Mouse (Mus musculus): ENCODE measurements around the gene Mthfd2l. TPM values are rescaled to one million over a fixed set of nuclear protein-coding genes. Genes with fewer than 3 reads are reported as not detected.
A peak's percentile ranks its signal among the peaks of the same experiment; 100 is the strongest.

Mthfd2l gene
- polyA plus RNA-seq, 1 experiment from 2014 or later = 4.8 TPM

DNA sequence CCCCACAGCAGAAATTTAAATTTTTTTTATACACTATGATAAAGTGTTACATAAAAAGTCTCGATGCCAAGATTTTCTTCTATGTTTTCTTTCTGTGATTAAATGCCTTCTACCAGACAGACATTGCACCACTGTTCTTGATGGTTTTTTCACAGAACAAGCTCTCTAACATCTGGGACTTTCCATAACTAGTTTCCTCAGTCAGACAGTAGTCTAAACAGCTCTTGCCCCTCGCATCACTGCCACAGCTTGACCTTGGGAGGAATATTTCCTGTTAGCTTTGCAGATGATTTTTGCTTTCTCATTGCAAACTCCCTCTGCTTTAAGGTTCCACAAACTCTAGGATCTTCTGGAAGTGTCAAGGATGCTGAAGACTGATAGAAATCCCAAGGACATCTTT is 371 bp upstream of the Mthfd2l start:
- no peak overlapping the region for H3K27ac ChIP-seq (ENCODE audit: low read length)
- H3K4me2 ChIP-seq (ENCODE audit: low read depth, low read length) = peak overlapping the region; percentile 84
- H3K36me3 ChIP-seq (ENCODE audit: control insufficient read depth, insufficient read depth) = no peaks in the 10 kb centered on the region
- no peak for ATAC-seq (ENCODE audit: low read depth)
- H3K4me3 ChIP-seq (ENCODE audit: low read depth, low read length) = peak overlapping the region; percentile 75
- no peaks in the 10 kb centered on the region for H3K27me3 ChIP-seq (ENCODE audit: control insufficient read depth, insufficient read depth, low read depth, low read length)
- H3K9ac ChIP-seq (ENCODE audit: low read depth, low read length) = peak overlapping the region; percentile 80
- no peaks in the 10 kb centered on the region for H3K9me3 ChIP-seq (replicated peaks; ENCODE audit: control insufficient read depth, low read length)
- H3K4me1 ChIP-seq (ENCODE audit: control insufficient read depth, low read depth, low read length) = peaks cover 5% of the 10 kb centered on the region
- WGBS (ENCODE audit: insufficient replicate concordance) = 59% methylated on average over 2 of the region's 2 CpGs

DNA sequence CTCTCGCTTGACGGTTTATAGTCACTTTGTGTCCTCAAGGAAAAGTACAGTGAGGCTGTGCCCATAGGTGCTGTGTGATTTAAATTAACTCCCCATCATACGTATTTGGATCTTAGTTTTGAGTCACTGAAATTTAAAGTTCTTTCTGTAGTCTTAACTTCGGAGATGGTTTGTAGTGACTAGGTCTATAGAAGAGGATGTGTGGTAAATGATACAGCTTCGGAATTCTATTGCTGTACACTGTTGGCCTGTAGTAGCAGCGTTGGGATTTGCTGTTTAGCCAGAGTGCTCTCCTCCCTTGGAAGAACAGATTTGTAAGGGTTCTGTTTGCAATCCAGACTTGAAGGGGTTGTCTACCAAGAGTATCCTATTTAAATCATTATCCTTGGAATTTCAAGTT is 994 bp downstream of the Mthfd2l start:
- H3K4me2 ChIP-seq (ENCODE audit: low read depth, low read length) = peak overlapping the region; percentile 84
- H3K4me1 ChIP-seq (ENCODE audit: control insufficient read depth, low read depth, low read length) = peaks cover 5% of the 10 kb centered on the region
- no peaks in the 10 kb centered on the region for H3K9me3 ChIP-seq (replicated peaks; ENCODE audit: control insufficient read depth, low read length)
- no peak for ATAC-seq (ENCODE audit: low read depth)
- H3K27ac ChIP-seq (ENCODE audit: low read length) = no peak overlapping the region
- H3K9ac ChIP-seq (ENCODE audit: low read depth, low read length) = peak overlapping the region; percentile 80
- 21% methylated on average over 6 of the region's 6 CpGs for WGBS (ENCODE audit: insufficient replicate concordance)
- no peaks in the 10 kb centered on the region for H3K36me3 ChIP-seq (ENCODE audit: control insufficient read depth, insufficient read depth)
- H3K4me3 ChIP-seq (ENCODE audit: low read depth, low read length) = peak overlapping the region; percentile 75
- H3K27me3 ChIP-seq (ENCODE audit: control insufficient read depth, insufficient read depth, low read depth, low read length) = no peaks in the 10 kb centered on the region

GRCm38 (mm10) chr5:90936706-90937105 is 5.8 kb downstream of the Mthfd2l start:
- Histone ChIP-seq H3K4me2 (ENCODE audit: low read depth, low read length) (no peak overlapping the region), H3K9me3 (replicated peaks; ENCODE audit: control insufficient read depth, low read length) (no peaks in the 10 kb centered on the region), H3K4me1 (ENCODE audit: control insufficient read depth, low read depth, low read length) (no peaks in the 10 kb centered on the region), H3K27me3 (ENCODE audit: control insufficient read depth, insufficient read depth, low read depth, low read length) (no peaks in the 10 kb centered on the region), H3K36me3 (ENCODE audit: control insufficient read depth, insufficient read depth) (no peaks in the 10 kb centered on the region), H3K4me3 (ENCODE audit: low read depth, low read length) (no peak overlapping the region), H3K9ac (ENCODE audit: low read depth, low read length) (no peak overlapping the region), H3K27ac (ENCODE audit: low read length) (no peak overlapping the region)
- WGBS (ENCODE audit: insufficient replicate concordance) = 61% methylated on average over 2 of the region's 2 CpGs
- ATAC-seq (ENCODE audit: low read depth) = no peak

DNA sequence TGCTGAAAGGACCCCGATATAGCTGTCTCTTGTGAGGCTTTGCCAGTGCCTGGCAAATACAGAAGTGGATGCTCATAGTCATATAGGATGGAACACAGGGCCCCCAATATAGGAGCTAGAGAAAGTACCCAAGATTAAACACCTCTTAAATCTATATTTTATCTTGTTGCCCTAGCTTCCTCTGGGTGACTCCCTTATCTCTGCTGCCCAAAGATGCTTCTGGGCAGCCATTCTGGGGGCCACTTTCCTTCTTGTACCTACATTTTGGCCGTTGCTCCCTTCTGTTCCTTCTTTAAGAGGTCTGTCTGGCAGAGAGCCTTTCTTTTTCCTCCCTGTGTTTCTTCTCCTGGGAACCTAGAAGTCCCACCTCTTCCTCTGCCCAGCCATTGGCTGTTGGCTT is 14.5 kb downstream of the Mthfd2l start:
- no peak overlapping the region for H3K4me2 ChIP-seq (ENCODE audit: low read depth, low read length)

DNA sequence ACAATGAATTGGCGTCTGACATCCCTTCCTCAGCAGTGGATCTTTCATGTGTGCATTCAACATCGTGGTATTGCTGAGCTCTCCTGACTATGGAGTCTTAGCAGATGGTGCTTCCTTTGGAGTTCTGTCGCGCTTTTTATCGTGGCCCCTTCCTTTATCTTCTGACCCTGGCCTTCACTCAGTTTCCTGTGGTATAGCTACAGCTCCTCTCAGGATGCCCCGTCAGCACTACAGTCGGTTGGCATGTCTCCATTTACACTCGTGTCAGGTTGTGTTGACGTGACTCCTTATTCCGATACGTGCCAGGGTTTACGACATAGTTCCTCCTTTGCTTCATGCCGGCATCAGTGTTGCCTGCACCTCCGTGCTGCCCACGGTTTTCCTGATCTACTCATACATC is 18.6 kb downstream of the Mthfd2l start:
- Histone ChIP-seq H3K27me3 (ENCODE audit: control insufficient read depth, insufficient read depth, low read depth, low read length) (no peaks in the 10 kb centered on the region), H3K4me3 (ENCODE audit: low read depth, low read length) (no peak overlapping the region), H3K36me3 (ENCODE audit: control insufficient read depth, insufficient read depth) (no peaks in the 10 kb centered on the region), H3K27ac (ENCODE audit: low read length) (no peak overlapping the region), H3K9me3 (replicated peaks; ENCODE audit: control insufficient read depth, low read length) (no peaks in the 10 kb centered on the region), H3K9ac (ENCODE audit: low read depth, low read length) (no peak overlapping the region), H3K4me2 (ENCODE audit: low read depth, low read length) (no peak overlapping the region), H3K4me1 (ENCODE audit: control insufficient read depth, low read depth, low read length) (peaks cover 6% of the 10 kb centered on the region)
- WGBS (ENCODE audit: insufficient replicate concordance) = 18% methylated on average over 15 of the region's 15 CpGs
- no peak for ATAC-seq (ENCODE audit: low read depth)

More for the DNA sequence above, 14.5 kb downstream of the Mthfd2l start:
- no peak overlapping the region for H3K4me3 ChIP-seq (ENCODE audit: low read depth, low read length)
- H3K9me3 ChIP-seq (replicated peaks; ENCODE audit: control insufficient read depth, low read length) = no peaks in the 10 kb centered on the region
- H3K9ac ChIP-seq (ENCODE audit: low read depth, low read length) = no peak overlapping the region
- peaks cover 6% of the 10 kb centered on the region for H3K4me1 ChIP-seq (ENCODE audit: control insufficient read depth, low read depth, low read length)
- WGBS (ENCODE audit: insufficient replicate concordance) = 41% methylated on average over 2 of the region's 2 CpGs
- ATAC-seq (ENCODE audit: low read depth) = 0 out of 2 replicates have a peak, but pooled peaks have one; percentile 43
- no peaks in the 10 kb centered on the region for H3K27me3 ChIP-seq (ENCODE audit: control insufficient read depth, insufficient read depth, low read depth, low read length)
- H3K27ac ChIP-seq (ENCODE audit: low read length) = no peak overlapping the region
- no peaks in the 10 kb centered on the region for H3K36me3 ChIP-seq (ENCODE audit: control insufficient read depth, insufficient read depth)

GRCm38 (mm10) chr5:90951475-90951874 is 20.6 kb downstream of the Mthfd2l start:
- H3K27me3 ChIP-seq (ENCODE audit: control insufficient read depth, insufficient read depth, low read depth, low read length) = no peaks in the 10 kb centered on the region
- peaks cover 3% of the 10 kb centered on the region for H3K4me1 ChIP-seq (ENCODE audit: control insufficient read depth, low read depth, low read length)
- no peak overlapping the region for H3K4me2 ChIP-seq (ENCODE audit: low read depth, low read length)
- no peak overlapping the region for H3K4me3 ChIP-seq (ENCODE audit: low read depth, low read length)
- ATAC-seq (ENCODE audit: low read depth) = no peak
- no peaks in the 10 kb centered on the region for H3K9me3 ChIP-seq (replicated peaks; ENCODE audit: control insufficient read depth, low read length)
- H3K36me3 ChIP-seq (ENCODE audit: control insufficient read depth, insufficient read depth) = no peaks in the 10 kb centered on the region
- no peak overlapping the region for H3K9ac ChIP-seq (ENCODE audit: low read depth, low read length)
- WGBS (ENCODE audit: insufficient replicate concordance) = 25% methylated on average over 2 of the region's 2 CpGs
- no peak overlapping the region for H3K27ac ChIP-seq (ENCODE audit: low read length)

- no peaks in the 10 kb centered on the region for H3K27me3 ChIP-seq (ENCODE audit: control insufficient read depth, insufficient read depth, low read depth, low read length)
- ATAC-seq (ENCODE audit: low read depth) = no peak
- H3K4me1 ChIP-seq (ENCODE audit: control insufficient read depth, low read depth, low read length) = no peaks in the 10 kb centered on the region
- H3K36me3 ChIP-seq (ENCODE audit: control insufficient read depth, insufficient read depth) = no peaks in the 10 kb centered on the region
- no peak overlapping the region for H3K4me3 ChIP-seq (ENCODE audit: low read depth, low read length)
- WGBS (ENCODE audit: insufficient replicate concordance) = 57% methylated on average over 8 of the region's 8 CpGs
- H3K27ac ChIP-seq (ENCODE audit: low read length) = no peak overlapping the region
- no peak overlapping the region for H3K9ac ChIP-seq (ENCODE audit: low read depth, low read length)
- no peaks in the 10 kb centered on the region for H3K9me3 ChIP-seq (replicated peaks; ENCODE audit: control insufficient read depth, low read length)
- H3K4me2 ChIP-seq (ENCODE audit: low read depth, low read length) = no peak overlapping the region
Observed at GRCm38 (mm10) chr5:90952731-90953481, 22.0 kb downstream of the Mthfd2l start.

DNA sequence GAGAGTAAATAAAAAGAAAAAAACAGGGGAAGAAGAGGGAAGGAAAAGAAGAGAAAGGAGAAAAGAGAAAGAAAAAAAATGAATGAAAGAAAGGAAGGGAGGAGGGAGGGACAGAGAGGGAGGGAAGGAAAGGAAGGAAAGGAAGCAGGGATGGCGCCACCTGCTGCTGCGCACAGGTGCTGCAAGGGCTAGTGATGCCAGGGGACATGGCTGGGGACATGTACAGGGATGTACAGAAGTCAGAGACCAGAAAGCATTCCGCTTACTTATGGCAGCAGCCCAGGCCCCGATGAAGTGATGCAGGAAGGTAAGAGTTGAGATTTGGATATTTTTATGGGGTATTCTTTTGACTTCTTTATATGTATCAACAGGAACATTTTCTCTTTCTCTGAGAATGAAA is 33.4 kb downstream of the Mthfd2l start:
- Histone ChIP-seq H3K36me3 (ENCODE audit: control insufficient read depth, insufficient read depth) (no peaks in the 10 kb centered on the region), H3K4me1 (ENCODE audit: control insufficient read depth, low read depth, low read length) (no peaks in the 10 kb centered on the region), H3K27me3 (ENCODE audit: control insufficient read depth, insufficient read depth, low read depth, low read length) (no peaks in the 10 kb centered on the region), H3K4me2 (ENCODE audit: low read depth, low read length) (no peak overlapping the region), H3K9ac (ENCODE audit: low read depth, low read length) (no peak overlapping the region), H3K27ac (ENCODE audit: low read length) (no peak overlapping the region), H3K4me3 (ENCODE audit: low read depth, low read length) (no peak overlapping the region), H3K9me3 (replicated peaks; ENCODE audit: control insufficient read depth, low read length) (no peaks in the 10 kb centered on the region)
- 50% methylated on average over 4 of the region's 4 CpGs for WGBS (ENCODE audit: insufficient replicate concordance)
- no peak for ATAC-seq (ENCODE audit: low read depth)

GRCm38 (mm10) chr5:90964764-90965163 is 33.8 kb downstream of the Mthfd2l start:
- no peaks in the 10 kb centered on the region for H3K36me3 ChIP-seq (ENCODE audit: control insufficient read depth, insufficient read depth)
- no peaks in the 10 kb centered on the region for H3K9me3 ChIP-seq (replicated peaks; ENCODE audit: control insufficient read depth, low read length)
- WGBS (ENCODE audit: insufficient replicate concordance) = 62% methylated on average over 4 of the region's 4 CpGs

More at GRCm38 (mm10) chr5:90964764-90965163, 33.8 kb downstream of the Mthfd2l start:
- Histone ChIP-seq H3K4me3 (ENCODE audit: low read depth, low read length) (no peak overlapping the region), H3K4me1 (ENCODE audit: control insufficient read depth, low read depth, low read length) (no peaks in the 10 kb centered on the region), H3K27me3 (ENCODE audit: control insufficient read depth, insufficient read depth, low read depth, low read length) (no peaks in the 10 kb centered on the region), H3K4me2 (ENCODE audit: low read depth, low read length) (no peak overlapping the region), H3K9ac (ENCODE audit: low read depth, low read length) (no peak overlapping the region), H3K27ac (ENCODE audit: low read length) (no peak overlapping the region)
- no peak for ATAC-seq (ENCODE audit: low read depth)
